Mouse (Mus musculus) heart, embryonic 10.5 days (tissue): Measurements from ENCODE around the gene Smarca2. TPM values are rescaled to one million over a fixed set of nuclear protein-coding genes. Genes with fewer than 3 reads are reported as not detected.
A peak's percentile ranks its signal among the peaks of the same experiment; 100 is the strongest.

Experiments
- DNase-seq: peaks from one replicate; pipeline ENCODE4 v3.0.0-alpha.2; 2017; ENCODE audit warnings: low spot score
- H3K27ac ChIP-seq: fragments of 300-500 bp; sonication (generic); 2 replicates; pipeline ENCODE4 v1.5.1; 2016; ENCODE audit warnings: mild to moderate bottlenecking
- H3K27me3 ChIP-seq: fragments of 300-500 bp; sonication (generic); 2 replicates; pipeline ENCODE4 v1.6.1; 2016; ENCODE audit warnings: mild to moderate bottlenecking; ENCODE audit not compliant: poor library complexity, insufficient read depth, severe bottlenecking
- H3K36me3 ChIP-seq: fragments of 300-500 bp; sonication (generic); 2 replicates; pipeline ENCODE4 v1.6.1; 2016; ENCODE audit warnings: mild to moderate bottlenecking, moderate library complexity
- H3K4me1 ChIP-seq: fragments of 300-500 bp; sonication (generic); 2 replicates; pipeline ENCODE4 v1.6.1; 2016; ENCODE audit warnings: mild to moderate bottlenecking
- H3K4me3 ChIP-seq: fragments of 300-500 bp; sonication (generic); 2 replicates; pipeline ENCODE4 v1.5.1; 2016; ENCODE audit warnings: mild to moderate bottlenecking, moderate library complexity
- H3K9me3 ChIP-seq: fragments of 300-500 bp; sonication (generic); 2 replicates; pipeline ENCODE4 v1.6.1; 2016; ENCODE audit warnings: mild to moderate bottlenecking, moderate library complexity
- WGBS: fragments of 180-500 bp; shearing (Covaris S2); methylation state at CpG from one replicate; pipeline ENCODE4 v1.1.7; 2016; 5-methylcytosine and 5-hydroxymethylcytosine counted together
- polyA plus RNA-seq: library from polyadenylated mRNA; unstranded; fragments of >200 nt; fragmentation: Nextera tagmentation; extraction: Ambion mirVana; gene quantifications from 2 replicates; pipeline ENCODE4 v1.2.1, GENCODE M21; 2016

Gene Smarca2
- polyA plus RNA-seq, 1 experiment from 2014 or later, result 26.2 TPM

DNA sequence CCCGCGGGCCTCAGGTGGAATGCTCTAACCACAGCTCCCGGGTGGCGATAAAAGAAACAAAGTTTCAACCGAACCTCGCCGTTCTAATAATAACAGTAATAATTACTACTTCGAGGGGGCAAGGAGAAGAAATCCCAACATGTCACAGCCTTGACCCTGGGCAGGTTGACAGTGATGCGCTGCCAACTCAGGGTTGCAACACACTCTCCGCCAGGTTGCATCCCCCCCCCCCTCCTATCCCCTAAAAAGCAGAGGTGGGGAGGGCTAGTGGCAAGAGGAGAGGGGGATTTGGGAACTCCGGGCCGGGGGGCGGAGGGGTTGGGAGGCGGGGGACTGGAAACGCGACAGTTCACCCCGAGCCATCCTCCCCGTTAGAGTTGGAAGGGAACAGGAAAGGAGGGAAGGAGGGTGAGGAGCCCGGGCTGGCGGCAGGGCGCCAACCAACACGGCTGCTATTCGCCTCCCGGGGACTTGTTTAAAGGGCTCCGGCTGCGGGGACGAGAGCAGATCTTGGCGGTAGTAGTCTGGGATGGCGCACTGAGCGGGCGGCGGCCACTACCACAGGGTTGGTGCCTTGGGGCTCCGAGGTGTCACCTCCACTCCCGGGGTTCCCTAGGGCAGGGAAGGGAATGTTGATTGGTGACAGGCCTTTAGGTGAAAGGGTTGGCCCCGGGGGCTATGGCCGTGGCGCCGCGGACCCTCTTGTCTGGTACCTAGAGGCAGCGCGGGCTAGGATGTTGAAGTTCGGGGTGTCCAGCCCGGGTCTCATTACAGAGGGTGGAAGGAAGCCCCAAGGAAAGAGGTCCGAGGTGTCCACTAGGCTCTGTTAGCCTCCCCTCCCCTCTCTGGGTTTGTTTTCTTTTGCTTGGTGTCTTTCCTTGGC, 829 bp downstream of the Smarca2 start:
- peak overlapping the region; percentile 82 for H3K4me3 ChIP-seq
- no peaks in the 10 kb centered on the region for H3K9me3 ChIP-seq
- peak; percentile 81 for DNase-seq
- H3K27me3 ChIP-seq, result peaks cover 20% of the 10 kb centered on the region; the same call in 1 of the 2 replicates
- 0% methylated on average over 42 of the region's 44 CpGs for WGBS
- peak overlapping the region; percentile 88 for H3K27ac ChIP-seq
- H3K36me3 ChIP-seq, result no peaks in the 10 kb centered on the region
- 0 out of 2 replicates have a peak, but pooled peaks cover 11% of the 10 kb centered on the region for H3K4me1 ChIP-seq

DNA sequence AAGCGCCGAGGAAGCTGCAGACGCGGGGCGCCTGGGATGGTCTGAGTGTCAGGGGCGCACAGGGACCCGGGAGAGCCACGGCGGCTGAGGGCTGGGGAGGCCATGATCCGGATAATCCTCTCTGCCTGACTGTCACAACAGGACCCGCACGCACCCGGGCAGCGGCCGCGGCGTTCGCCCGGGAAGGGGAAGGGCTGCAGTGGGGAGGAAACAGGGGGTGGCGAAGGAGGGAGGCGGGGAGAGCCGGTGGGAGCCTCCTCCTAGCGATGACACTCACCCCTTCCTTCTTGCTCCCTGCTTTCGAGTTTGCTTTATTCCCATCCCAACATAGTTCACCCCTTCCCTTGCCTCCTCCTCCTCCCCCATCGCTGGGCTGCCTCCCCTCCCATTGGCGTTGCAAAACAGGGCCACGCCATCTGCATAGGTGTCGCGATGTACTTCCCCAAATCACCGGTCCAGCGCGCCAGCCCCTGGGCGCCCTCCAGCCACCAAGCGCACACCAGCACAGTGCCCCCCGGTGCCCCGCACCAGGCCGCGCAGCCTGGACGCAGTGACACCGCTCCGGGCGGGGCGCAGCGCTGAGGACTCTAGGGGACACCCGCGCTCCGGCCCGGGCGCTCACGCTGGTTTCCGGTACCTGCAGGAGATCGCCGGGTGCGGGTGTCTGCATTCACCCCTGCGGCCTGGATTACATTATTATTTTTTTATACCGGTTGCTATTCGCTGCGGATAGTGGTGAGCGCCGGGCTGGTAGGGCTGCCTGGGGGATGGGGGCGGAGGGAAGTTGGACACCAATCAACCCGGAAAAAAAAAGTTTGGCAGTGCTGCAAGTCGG, 1.7 kb downstream of the Smarca2 start:
- peak; percentile 76 for DNase-seq
- H3K27me3 ChIP-seq, result peaks cover 20% of the 10 kb centered on the region; the same call in 1 of the 2 replicates
- WGBS, result under 1% methylated on average over 59 of the region's 63 CpGs
- H3K9me3 ChIP-seq, result no peaks in the 10 kb centered on the region
- peak overlapping the region; percentile 88 for H3K27ac ChIP-seq
- H3K36me3 ChIP-seq, result no peaks in the 10 kb centered on the region
- H3K4me1 ChIP-seq, result 0 out of 2 replicates have a peak, but pooled peaks cover 11% of the 10 kb centered on the region
- peak overlapping the region; percentile 82 for H3K4me3 ChIP-seq

DNA sequence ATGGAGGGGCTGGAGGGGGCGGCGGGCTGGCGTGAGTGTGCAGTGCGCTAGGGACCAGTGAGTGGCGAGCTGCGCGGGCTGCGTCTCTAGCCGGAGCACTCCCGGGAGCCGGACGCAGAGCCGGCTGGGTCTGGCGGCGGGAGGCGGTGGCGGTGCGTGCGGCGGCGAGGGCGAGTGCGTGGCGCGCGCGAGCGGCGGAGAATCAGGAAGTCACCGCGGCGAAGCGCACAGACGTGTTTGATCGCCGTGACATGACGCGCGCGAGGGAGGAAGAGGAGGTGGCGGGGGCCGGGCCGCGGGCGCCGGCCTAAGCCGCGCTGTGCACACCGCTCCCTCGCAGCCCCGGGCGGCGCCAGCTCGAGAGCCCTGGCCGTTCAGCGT, 2.3 kb downstream of the Smarca2 start:
- H3K27me3 ChIP-seq, result peaks cover 20% of the 10 kb centered on the region; the same call in 1 of the 2 replicates
- peak; percentile 77 for DNase-seq
- no peaks in the 10 kb centered on the region for H3K36me3 ChIP-seq
- H3K4me3 ChIP-seq, result peak overlapping the region; percentile 82
- WGBS, result under 1% methylated on average over 56 of the region's 56 CpGs
- peak overlapping the region; percentile 84 for H3K27ac ChIP-seq
- H3K4me1 ChIP-seq, result 0 out of 2 replicates have a peak, but pooled peaks cover 11% of the 10 kb centered on the region
- H3K9me3 ChIP-seq, result no peaks in the 10 kb centered on the region

DNA sequence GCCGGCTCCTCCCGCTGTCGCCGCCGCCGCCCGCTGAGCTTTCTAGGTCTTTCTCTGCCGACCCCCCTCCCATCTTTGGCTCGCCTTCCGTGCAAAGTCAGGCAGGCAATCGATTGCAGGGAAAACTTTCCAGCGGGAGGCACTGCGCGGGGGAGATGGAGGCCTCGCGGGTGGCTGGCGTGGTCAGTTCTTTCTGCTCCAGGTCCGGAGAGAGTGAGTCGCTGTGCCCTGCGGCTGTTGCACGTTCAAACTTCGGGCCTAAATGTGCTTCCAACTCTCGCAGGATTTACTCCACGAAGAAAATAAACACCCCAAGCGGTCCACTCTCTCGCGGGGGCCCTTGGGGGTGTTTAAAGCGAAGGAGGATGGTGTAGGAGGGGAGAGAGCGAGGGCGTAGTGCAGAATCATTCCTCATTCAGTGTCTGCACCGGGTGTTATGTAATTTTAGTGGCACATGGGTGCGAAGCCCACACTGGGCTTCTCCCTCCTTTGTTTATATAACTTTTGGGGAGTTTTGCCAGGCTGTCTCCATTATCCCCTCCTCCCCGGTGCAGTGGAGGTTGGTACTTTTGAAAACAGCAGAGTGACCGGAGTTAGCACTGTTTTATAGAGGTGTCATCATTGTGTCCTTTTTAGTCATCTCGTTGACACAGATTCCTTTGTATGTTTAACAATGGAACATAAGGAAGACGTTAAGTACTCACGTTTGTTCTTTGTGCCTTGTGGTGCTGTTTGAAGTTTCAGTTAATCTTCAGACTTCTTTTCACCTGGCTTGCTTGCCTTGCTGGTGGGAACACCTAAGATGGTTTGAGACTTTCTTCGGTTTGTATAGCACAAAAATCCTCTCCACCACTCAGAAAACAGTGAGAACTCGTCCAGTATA, 2.9 kb downstream of the Smarca2 start:
- 0 out of 2 replicates have a peak, but pooled peaks cover 11% of the 10 kb centered on the region for H3K4me1 ChIP-seq
- peak; percentile 79 for DNase-seq
- peaks cover 20% of the 10 kb centered on the region; the same call in 1 of the 2 replicates for H3K27me3 ChIP-seq
- H3K27ac ChIP-seq, result peak overlapping the region; percentile 84
- peak overlapping the region; percentile 82 for H3K4me3 ChIP-seq
- H3K36me3 ChIP-seq, result no peaks in the 10 kb centered on the region
- no peaks in the 10 kb centered on the region for H3K9me3 ChIP-seq
- under 1% methylated on average over 39 of the region's 39 CpGs for WGBS

DNA sequence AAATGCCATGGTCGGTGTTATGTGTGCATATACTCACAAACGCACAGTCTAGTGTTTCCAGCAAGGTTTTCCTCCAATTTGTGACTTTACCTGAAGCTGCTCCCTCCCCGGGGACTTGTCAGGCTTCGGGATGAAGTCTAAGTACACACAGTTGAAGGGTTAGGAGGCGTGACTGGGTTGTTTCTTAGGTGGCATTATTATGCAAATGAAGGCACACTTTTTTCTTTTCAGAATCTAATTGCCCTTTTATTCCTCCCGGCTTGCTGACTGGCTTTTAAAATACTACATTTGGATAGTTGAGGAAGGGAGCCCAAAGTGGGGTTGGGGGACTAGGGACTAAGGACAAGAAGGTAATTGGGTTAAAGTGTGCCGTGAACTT, 3.6 kb downstream of the Smarca2 start:
- Histone ChIP-seq H3K36me3 (no peaks in the 10 kb centered on the region), H3K27me3 (peaks cover 20% of the 10 kb centered on the region; the same call in 1 of the 2 replicates), H3K27ac (no peak overlapping the region), H3K4me1 (peaks cover 17% of the 10 kb centered on the region), H3K9me3 (no peaks in the 10 kb centered on the region), H3K4me3 (peak overlapping the region; percentile 82)
- DNase-seq, result no peak
- 13% methylated on average over 7 of the region's 7 CpGs for WGBS

DNA sequence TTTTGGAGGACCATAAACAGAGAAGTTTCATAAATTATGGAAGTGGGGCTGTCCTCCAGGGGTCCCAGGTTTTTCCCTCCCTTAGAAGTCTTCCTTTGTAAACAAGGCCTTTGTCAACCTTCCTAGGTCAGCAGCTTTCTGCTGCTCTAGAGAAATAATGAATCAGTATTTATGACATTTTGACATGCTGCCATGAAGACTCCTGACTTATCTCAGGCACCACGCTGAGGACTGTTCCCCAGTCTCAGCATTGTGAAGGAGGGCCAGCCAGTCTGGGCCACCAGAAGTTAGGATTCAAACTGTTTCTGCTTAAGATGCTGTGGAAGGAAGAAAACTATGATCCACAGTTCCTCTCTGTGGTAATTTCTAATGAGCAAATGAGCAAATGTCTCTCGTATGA, 4.8 kb downstream of the Smarca2 start:
- Histone ChIP-seq H3K27me3 (peaks cover 20% of the 10 kb centered on the region; the same call in 1 of the 2 replicates), H3K4me3 (no peak overlapping the region), H3K4me1 (peaks cover 23% of the 10 kb centered on the region), H3K9me3 (no peaks in the 10 kb centered on the region), H3K36me3 (no peaks in the 10 kb centered on the region), H3K27ac (no peak overlapping the region)
- 38% methylated on average over 2 of the region's 2 CpGs for WGBS
- no peak for DNase-seq

DNA sequence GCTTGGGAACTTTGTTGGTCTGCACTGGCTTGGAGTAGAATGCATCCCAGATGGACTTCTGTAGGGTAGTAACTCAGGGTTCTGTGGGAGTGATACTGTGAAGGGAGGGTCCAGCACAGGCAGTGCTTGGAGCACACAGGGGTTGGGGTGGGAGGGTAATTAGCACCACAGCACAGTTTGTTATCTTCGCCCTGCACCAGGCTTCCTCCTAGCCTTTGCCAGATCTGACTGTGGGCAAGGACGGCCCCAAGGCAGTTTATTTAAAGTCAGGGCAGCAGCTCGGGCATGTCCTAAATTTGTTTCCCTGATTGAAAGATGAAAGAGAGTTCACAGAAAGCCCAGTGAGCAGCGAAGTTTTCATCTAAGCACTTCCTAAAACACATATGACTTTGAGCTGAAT, 8.1 kb downstream of the Smarca2 start:
- 19% methylated on average over 4 of the region's 4 CpGs for WGBS
- Histone ChIP-seq H3K4me3 (no peak overlapping the region), H3K27ac (no peak overlapping the region), H3K4me1 (peaks cover 18% of the 10 kb centered on the region), H3K9me3 (no peaks in the 10 kb centered on the region), H3K27me3 (peaks cover 15% of the 10 kb centered on the region; the same call in 1 of the 2 replicates), H3K36me3 (no peaks in the 10 kb centered on the region)
- no peak for DNase-seq

DNA sequence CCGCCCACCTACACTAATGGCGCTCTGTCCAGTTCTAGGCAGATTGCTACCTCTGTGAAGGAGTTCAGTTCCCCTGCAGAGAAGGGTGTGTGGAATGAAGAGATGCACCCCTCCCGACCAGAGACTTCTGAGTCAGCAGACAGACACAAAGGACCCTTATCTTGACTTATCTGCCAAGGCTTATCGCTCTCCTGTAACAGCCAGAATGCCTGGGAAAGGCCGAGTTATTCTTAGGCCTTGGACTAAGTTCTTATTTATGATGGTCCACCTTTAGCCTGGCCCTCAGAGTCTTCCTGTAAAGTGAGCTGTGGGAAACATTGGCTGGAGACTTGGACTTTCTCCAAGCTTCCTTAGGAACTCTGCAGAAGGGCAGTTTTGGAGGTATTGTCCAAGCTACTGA, 8.8 kb downstream of the Smarca2 start:
- Histone ChIP-seq H3K4me1 (peaks cover 12% of the 10 kb centered on the region), H3K4me3 (no peak overlapping the region), H3K9me3 (no peaks in the 10 kb centered on the region), H3K27ac (no peak overlapping the region), H3K27me3 (peaks cover 9% of the 10 kb centered on the region; the same call in 1 of the 2 replicates), H3K36me3 (no peaks in the 10 kb centered on the region)
- no peak for DNase-seq
- 24% methylated on average over 5 of the region's 5 CpGs for WGBS

DNA sequence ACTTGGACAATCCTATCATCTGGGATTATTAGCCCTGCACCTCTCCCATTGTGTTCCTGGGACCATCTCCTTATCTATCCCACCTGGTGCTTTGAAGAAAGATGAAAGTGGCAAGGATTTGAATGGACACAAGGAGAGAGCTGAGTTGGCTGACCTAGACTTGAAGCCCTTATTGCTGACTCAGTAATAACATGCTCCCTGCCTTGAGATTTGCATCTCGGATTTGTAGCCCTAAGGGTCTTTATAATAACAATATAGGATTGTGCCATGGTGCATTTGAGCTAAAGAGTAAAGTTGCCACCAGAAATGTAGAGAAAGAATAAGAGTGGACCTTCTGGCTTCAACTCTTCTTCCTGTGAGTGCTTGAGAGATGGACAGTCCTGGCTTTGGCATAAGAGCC, 11.4 kb downstream of the Smarca2 start:
- H3K27ac ChIP-seq, result no peak overlapping the region
- H3K4me3 ChIP-seq, result no peak overlapping the region
- H3K27me3 ChIP-seq, result no peaks in the 10 kb centered on the region
- H3K9me3 ChIP-seq, result no peaks in the 10 kb centered on the region
- DNase-seq, result no peak
- WGBS, result 66% methylated on average over 1 of the region's 1 CpGs
- H3K36me3 ChIP-seq, result no peaks in the 10 kb centered on the region
- H3K4me1 ChIP-seq, result peaks cover 12% of the 10 kb centered on the region

DNA sequence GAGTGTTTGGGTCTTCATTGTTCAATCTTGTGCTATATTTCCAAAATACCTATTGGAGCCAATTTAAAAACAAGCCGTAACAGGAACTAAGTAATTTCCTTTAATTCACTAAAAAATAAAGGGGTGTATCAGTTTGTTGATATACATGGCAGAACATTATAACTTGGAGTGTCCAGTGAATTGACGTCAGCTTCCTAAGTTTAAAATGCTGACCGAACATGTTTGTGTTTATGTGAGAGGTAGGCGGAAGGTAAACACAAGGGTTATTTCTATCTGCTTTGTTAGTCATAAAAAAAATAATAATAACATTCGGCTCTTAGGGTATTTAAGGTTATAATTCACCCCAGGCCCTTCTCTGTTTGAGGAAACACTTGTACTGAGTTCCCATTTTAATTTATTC, 12.4 kb downstream of the Smarca2 start:
- Histone ChIP-seq H3K36me3 (no peaks in the 10 kb centered on the region), H3K9me3 (no peaks in the 10 kb centered on the region), H3K27me3 (no peaks in the 10 kb centered on the region), H3K4me1 (peaks cover 12% of the 10 kb centered on the region), H3K27ac (no peak overlapping the region), H3K4me3 (no peak overlapping the region)
- 82% methylated on average over 5 of the region's 5 CpGs for WGBS
- DNase-seq, result no peak

DNA sequence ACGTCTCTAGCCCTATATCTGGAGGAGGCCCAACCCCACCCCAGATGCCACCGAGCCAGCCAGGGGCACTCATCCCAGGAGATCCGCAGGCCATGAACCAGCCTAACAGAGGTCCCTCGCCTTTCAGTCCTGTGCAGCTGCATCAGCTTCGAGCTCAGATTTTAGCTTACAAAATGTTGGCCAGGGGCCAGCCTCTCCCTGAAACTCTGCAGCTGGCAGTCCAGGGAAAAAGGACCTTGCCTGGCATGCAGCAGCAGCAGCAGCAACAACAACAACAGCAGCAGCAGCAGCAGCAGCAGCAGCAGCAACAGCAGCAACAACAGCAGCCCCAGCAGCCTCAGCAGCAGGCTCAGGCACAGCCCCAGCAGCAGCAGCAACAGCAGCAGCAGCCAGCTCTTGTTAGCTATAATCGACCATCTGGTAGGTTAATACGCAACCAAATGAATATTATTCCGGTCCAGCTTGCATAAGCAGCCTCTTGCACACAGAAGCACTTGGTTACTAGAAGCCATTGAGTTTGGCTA, 25.9 kb downstream of the Smarca2 start:
- H3K4me1 ChIP-seq, result no peaks in the 10 kb centered on the region
- no peak overlapping the region for H3K27ac ChIP-seq
- 73% methylated on average over 8 of the region's 8 CpGs for WGBS

DNA sequence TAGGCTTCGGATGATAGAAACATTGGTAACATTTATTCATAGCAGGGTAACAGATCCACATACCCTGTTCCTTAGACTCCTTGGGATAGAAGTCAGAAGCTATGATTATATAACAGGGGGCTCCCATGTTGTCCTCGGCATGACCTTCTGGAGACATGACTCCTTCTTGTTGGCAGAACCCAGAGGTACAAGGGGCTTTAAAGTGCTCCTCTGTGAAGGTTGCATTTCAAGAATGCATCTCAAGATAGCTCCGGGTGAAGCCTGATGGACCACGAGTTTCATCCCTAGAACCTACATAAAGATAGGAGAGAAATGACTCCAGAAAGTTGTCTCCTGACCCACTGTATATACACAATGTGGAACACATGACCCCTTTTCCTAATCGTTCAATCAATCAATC, 27.4 kb downstream of the Smarca2 start:
- no peaks in the 10 kb centered on the region for H3K27me3 ChIP-seq
- no peaks in the 10 kb centered on the region for H3K9me3 ChIP-seq
- DNase-seq, result no peak
- no peaks in the 10 kb centered on the region for H3K4me1 ChIP-seq
- 0 out of 2 replicates have a peak, but pooled peaks cover 3% of the 10 kb centered on the region for H3K36me3 ChIP-seq
- WGBS, result 76% methylated on average over 5 of the region's 5 CpGs
- H3K27ac ChIP-seq, result no peak overlapping the region
- H3K4me3 ChIP-seq, result no peak overlapping the region

More for the DNA sequence above, 25.9 kb downstream of the Smarca2 start:
- DNase-seq, result no peak
- 0 out of 2 replicates have a peak, but pooled peaks cover 3% of the 10 kb centered on the region for H3K36me3 ChIP-seq
- no peaks in the 10 kb centered on the region for H3K27me3 ChIP-seq
- H3K4me3 ChIP-seq, result no peak overlapping the region
- no peaks in the 10 kb centered on the region for H3K9me3 ChIP-seq
